Mouse (Mus musculus) skeletal muscle tissue, adult 2 months (tissue): ENCODE measurements around the gene Dupd1.

Source experiments
- DNase-seq: peaks from one replicate; pipeline ENCODE4 v3.0.0-alpha.2; 2012; ENCODE audit warnings: low read depth, low spot score

Dupd1 gene

DNA sequence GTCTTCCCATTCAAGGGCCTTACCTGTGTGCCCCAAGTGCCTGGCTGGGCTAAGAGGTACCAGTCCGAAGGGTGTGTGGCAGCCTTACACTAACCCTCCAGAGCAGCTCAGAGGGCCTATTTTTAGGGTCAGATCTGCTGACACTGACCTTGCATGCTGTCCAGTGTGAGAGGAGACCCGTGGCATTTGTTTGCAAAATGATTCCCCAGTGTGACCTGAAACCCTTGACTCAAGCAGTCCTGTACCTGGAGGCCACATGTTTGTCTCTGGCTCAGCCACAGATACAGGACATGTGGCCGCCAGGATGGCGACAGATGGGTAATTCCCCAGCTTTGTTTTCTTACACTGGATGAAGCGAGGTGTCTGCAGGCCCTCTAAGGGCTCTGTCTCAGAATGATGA, at the start of gene Dupd1:
Gene Dupd1 (minus strand): TSS at position 91 of the 400 bp plus-strand sequence.
- DNase-seq, result peak; percentile 83

DNA sequence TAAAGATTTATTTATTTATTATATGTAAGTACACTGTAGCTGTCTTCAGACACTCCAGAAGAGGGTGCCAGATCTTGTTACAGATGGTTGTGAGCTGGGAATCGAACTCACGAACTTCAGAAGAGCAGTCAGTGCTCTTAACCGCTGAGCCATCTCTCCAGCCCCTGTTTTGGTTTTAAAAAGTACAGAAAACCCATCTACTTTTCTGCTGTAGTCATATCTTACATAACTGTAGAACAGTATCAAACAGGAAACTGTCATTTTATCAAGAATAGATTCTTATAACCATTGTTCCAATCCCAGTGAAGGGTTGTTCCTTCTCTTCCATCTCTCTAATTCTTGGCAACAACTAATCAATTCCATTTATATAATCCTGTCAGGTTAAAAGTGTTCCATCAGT, 49.4 kb upstream of the Dupd1 start:
- DNase-seq, result no peak

DNA sequence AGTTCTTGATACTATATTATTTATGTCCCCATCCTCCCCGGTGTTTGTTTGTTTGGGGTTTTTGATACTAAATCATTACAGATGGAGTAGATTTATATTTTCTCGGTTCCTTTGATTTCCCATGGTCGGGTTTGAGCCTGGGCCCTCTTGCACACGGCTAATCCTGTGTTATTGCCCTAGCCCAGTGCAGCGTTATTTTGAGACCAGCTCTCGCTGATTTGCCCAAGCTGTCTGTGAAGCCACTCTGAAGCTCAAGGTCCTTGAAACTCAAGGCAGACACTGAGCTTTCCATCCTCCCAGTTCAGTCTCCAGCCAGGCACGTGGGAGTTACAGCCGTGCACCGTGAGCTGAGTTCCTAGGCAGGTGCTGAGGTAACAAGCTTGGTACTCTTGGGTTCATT, 47.2 kb upstream of the Dupd1 start:
- DNase-seq, result no peak

DNA sequence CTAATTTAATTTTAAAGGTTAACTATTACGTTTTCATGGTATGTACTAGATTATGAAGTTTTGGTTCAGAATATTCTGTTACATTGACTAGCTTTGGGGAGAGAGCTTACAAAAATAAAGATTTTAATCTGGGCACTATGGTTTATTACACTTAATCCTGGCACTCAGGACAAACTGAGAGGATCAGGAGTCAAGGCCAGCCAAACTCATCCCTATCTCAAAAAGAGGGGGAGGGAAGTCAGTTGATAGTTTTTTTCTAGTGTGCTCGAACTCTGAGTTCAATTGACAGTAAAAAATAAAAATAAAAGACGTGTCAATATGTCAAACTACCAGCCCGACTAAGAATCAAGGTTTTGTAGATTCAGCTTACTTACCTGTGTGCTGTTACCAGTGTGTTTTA, 39.0 kb upstream of the Dupd1 start:
- DNase-seq, result no peak

DNA sequence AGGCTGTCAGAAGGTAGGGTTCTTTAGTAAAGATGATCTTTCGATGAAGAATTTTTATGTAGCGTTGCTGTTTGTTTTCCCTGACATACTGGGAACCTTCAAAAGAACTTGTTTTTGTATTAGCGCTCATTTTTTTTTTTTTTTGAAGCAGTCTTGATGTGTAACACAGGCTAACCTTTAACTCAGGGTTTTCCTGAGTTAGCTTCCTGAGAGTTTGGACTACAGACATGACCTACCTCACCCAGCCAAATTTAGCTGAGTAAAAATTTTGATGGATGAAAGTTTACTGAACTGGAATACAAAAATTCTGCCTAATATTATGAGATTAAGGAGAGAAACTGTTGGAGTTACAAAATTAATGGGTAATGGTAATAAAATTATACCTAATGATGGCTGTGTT, 38.0 kb upstream of the Dupd1 start:
- no peak for DNase-seq

DNA sequence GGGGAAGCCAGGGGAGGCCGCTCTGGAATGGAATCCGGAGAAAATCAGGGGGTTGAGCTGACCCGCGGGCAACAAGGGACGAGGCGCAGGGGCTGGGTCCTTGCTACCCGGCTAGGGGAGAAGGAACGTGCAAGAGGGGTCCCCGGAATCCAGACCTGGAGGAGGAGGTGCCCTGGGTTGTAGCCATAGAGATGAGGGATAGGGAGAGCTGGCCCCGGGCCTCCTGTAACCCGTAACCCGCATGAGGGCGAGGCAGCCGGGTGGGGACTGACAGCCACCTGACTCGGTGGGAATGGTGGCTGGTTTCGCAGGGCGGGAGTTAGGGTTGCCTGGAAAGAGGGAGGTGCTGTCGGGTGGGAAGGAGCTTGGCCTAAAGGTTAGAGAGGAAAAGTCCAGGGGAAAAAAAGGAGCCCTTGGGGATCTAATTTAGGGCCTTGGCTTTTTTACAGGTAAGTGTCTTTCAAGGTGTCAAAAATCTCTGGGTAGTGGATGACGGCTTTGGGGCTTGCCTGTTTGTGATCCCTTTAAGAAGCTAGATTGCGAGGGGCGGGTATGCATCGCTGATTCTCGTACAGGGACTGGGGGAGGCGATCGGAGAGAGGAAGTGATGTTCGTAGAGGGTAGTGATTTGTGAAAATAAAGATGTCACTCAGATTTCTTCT, 36.6 kb upstream of the Dupd1 start, which contains the start of gene Dusp13:
Gene Dusp13 (minus strand): TSS at position 301 of the 662 bp plus-strand sequence.
- peak; percentile 68 for DNase-seq

DNA sequence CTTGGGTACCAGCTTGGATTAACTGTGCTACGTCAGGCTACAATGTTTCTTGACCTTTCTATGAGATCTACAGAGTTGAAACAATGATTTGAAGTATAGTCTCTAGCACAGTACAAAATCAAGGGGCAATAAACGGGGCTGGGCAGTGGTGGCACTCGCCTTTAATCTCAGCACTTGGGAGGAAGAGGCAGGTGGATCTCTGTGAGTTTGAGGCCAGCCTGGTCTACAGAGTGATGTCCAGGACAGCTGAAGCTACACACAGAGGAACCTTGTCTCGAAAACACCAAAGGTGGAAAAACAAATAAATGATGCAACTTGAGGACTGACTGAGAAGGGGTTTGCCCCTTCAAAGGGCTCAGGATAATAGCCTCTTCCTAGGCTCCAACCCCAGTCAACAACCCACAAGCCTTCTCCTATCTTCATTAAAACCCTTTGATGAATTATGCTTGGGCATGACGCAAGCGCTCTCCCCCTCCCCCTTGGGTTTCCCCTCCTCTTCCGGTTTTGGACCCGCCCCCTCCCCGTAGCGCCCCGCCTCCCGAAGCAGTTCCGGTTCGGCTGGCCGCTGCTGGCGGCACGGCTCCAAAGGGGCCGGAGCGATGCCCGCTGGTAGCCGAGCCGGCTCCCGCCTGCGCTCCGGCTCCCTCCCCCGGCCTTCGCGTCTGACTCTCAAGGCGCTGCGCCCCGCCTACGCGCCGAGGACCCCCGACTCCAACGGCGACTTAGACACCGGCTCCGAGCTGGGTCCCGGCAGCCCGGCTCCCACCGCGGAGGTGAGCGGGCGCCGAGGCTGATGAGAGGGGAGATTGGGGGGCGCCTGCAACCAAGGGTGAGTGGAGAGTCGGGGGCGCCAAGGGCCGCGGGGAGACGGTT, 35.9 kb upstream of the Dupd1 start, which contains the start of gene Samd8:
Gene Samd8 (plus strand): TSS at position 524 of the 873 bp plus-strand sequence.
- DNase-seq, result peak; percentile 88

DNA sequence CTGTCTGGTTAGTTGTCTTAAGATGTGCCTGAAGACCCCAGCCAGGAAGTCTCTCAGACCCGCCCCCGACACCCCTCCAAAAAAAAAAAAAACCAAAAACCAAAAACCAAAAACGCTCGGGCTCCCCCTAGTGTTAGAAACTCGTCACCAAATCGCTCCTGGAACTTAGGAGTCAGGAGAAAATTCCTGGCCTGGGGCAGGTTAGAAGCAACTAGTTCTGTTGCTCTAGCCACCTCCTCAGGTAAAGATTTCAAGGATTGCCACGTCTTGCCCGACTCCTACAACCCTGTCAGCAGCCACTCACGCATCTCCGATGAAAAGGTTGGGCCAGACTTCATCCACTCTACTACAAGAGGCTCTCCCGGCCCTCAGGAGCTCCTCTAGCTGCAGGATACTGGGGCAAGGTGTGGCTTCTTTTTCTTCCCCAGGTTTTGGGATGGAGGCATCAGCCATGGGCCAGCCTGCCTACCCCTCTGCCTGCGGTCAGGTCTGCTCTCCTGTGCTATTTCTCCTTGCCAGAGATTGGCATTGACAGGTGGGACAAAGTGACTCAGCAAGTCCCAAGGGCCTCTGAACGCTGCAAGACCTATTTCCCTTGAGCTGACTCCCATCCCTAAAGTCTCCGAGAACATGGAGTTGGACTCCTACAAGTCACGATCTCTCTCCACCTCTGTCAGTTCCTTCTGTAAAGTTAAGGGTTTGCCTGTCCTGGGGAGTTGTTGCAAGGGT, 33.9 kb upstream of the Dupd1 start:
- peak; percentile 87 for DNase-seq

DNA sequence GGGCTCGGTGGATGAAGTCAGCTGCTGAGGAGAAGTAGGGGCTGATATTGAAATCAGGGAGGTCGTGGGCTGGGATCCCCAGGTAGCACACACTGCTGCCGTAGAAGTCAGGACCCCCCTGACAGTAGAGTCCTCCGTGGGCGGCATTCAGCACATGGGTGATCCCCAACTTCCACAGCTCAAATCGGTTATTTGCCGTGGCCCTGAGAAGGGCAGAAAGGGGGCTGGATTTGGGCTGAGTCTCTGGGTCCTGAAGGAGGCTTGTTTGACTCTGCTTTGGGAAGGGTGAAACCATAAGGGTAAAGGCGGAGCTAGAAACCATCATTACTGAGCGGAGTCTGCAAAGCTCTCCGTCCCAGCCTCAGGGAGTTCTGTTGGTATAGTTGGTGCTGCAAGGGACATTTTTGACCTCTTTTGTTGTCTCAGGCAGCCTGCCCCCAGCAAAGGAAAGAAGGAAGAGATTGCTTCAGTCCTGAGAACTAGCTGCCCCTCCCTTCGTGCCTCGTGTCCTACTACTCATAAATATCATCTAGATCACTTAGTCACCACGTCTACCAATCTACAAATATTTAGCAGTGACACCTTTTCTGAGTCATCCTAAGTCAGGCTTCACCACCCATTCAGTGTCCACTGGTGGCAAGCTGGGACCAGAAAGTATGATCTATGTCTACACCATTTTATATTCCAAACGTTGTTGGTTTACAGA, 33.2 kb upstream of the Dupd1 start:
- DNase-seq, result no peak

DNA sequence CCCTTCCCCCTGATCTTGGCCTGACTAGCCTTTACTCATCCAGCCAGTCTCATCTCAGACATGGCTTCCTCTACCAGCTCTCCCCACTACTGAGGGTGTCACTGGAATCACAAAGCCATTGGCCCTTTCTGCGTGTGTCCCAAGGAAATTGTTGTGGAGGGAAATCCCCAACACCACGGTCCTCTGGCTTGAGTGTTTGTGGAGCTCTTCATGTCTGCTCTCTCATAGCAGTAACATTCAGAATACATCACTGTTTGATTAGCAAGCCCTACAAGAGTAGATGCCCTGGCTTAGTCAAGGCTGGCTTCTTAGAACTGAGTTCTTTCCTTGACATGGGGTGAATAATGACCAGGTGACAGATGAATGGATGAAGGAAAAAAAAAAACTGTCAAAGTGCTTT, 32.5 kb upstream of the Dupd1 start:
- DNase-seq, result no peak

DNA sequence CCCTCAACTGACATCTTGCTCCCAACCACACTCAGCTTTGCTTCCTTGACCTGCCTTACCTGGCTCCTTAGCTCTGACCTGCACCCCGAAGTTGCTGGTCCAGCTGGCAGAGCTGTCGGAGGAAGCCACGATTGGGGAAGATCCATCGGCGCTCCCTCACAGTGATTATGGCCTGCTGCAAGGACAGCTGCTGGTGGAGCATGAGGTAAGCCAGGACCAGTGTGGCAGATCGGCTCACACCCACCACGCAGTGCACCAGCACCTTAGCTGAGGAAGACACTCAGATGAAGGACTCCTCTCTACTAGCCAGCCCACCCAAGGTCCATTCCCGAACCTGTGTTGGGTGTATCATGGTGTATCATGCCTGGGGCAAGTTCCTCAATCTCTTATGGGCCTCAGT, 31.9 kb upstream of the Dupd1 start:
- no peak for DNase-seq

DNA sequence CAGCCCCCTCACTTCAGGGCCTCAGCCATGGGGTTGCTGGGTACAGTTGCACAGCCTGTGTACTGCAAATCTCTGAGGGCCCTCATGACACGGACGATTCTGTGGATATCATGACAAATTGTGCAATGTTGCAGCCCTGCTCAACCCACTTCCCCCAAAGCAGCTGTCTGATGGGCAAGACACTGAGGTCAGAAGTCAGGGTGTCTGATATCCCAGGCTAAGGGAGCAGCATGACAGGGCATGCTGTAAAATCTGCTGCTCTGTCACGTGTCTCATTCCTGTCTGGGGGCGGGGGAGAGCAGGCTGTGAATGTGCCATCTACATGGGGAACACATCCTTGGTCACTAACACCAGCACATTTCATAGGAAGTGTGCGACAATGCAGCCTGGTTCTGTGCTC, 30.8 kb upstream of the Dupd1 start:
- peak; percentile 73 for DNase-seq

DNA sequence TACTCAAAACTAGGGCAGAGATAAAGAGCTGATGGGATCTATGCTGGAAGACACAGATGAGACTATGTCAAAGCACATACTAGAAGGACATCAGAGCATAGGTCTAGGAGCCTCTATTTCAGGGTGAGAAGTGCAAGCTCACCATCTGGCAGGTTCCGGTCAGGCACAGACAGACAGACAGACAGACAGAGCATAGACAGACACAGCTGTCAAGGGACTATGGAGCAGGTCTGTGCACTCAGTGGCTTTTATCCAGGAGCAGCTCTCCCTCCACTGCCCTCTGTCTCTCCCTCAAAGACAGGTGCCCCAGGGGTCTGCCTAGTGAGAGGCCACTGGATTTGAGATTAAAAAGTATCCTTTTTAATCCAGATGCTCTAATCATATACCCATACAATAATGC, 29.8 kb upstream of the Dupd1 start:
- DNase-seq, result no peak

DNA sequence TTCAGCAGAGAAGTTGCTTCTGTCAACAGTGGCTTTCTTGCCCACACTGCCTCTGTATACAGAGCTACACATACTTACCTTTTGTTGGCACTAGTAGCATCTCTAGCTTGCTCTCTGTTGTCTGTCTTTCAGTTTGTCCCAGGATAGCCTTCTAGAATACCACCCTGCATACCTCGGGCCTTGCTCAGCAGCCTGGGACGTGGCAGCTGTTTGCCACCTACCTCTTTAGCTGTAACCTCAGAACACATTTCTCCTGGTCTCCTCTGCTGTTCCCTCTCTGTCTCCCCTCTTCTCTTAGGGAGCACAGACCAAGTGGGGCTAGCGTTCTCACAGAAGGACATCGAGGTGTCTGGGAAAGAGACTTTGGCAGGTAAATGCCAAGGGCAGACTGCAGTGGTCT, 28.1 kb upstream of the Dupd1 start:
- DNase-seq, result no peak

DNA sequence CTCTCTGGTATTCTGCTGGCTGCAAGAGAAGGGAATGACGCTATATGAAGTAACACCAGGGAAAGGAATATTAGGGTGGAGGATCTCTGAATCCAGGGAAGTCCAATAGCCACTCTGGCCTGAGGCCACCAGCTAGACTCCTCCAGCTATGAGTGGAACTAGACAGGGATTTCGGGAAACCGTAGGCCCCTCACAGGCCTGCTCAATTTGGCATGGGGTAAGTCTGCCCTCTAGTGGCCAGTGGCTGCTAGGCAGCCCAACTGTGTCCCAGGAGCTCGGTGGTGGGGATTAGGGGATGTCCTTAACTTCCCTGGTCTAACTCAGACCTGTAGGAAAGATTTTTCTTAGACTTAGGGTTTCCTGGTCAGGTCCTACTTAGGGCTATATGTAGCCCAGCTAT, 27.4 kb upstream of the Dupd1 start:
- DNase-seq, result peak; percentile 75

DNA sequence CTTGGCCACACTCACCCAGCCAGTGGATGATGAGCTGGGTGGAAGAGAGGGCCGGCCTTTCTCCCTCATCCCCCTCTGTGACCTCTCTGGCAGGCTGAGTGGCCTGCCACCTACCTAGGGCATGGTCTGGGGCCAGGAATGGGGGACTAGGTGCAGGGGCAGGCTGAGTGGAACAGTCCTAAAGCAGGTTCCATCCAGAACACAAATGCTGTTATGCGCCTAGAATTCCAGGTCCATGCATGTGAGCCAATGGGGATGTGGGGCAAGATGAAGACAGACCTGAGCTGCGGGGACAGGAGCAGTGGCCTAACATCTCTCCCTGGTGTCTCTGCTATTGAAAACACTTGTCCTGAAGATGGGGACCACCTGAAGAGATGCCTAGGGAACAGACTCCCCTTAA, 26.9 kb upstream of the Dupd1 start:
- DNase-seq, result no peak

DNA sequence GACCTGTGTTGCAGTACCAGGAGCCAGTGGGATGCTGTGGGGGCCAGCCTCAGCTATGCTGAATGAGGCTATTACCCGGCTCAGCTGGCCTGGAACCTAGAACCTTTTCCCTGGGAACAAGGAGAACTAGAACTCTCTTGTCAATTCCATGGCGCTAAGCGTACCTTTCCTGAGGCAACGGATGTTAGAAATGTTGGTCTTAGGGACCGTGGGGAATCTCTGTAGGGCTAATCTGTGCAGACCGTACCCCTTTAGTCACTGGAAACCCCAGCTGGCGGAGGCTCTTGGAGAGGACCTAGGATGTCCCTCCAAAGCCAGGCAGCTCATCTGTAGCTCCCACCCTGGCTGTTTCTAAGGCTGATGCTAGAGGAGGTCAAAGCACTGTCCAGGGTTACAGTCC, 26.0 kb upstream of the Dupd1 start:
- no peak for DNase-seq

DNA sequence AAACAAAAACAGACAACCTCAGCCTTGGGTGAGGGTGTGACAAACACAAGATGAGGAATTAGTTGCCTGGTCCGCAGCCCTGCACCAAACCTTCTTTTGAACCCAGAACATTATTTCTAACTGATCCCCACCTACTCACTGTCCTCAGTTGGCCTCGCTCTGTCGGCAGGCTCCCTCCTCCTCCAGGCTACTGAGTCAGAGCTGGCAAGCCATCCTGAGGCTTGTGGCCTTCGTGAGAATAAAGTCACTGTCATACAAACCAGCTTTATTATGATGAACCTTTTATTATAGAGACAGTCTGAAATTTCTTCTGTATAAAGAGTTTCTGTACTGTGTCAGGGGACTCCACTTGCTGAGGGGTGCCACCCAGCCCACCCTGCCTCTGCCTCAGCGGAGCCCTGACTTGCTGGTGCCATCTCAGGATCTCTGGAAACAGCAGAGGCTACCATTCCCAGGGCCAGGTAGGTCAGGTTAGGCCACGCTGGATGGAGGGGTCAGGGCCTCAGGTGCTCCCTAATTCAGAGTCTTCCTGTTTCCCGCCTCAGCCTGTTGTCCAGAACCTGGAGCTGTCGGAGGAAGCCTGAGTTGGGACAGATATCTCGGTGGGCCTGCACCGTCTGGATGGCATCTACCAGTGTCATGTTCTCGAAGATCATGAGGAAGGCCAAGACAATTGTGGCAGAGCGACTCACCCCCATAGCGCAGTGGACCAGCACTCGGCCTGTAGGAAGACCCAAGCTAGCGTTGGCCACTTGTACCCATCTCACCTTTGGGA, 18.9 kb upstream of the Dupd1 start:
- DNase-seq, result no peak

DNA sequence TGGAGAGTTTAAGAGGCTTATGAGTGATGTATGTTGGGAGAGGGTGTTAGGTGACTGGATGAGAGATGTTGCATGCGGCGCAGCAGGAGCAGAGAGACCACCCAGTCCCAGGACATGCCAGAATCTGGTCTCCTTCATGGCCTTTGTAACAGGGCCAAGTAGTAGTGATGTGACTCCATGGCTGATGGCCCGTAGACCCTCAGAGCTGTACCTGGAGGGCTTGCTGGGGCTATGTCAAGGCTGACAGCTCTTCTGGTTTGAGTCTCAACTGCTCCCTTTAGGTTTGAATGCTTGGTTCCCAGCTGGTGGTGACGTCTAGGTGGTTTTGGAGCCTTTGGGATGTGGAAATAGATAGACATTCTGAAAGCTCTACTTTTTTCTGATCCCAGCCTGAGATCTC, 15.6 kb upstream of the Dupd1 start:
- no peak for DNase-seq

DNA sequence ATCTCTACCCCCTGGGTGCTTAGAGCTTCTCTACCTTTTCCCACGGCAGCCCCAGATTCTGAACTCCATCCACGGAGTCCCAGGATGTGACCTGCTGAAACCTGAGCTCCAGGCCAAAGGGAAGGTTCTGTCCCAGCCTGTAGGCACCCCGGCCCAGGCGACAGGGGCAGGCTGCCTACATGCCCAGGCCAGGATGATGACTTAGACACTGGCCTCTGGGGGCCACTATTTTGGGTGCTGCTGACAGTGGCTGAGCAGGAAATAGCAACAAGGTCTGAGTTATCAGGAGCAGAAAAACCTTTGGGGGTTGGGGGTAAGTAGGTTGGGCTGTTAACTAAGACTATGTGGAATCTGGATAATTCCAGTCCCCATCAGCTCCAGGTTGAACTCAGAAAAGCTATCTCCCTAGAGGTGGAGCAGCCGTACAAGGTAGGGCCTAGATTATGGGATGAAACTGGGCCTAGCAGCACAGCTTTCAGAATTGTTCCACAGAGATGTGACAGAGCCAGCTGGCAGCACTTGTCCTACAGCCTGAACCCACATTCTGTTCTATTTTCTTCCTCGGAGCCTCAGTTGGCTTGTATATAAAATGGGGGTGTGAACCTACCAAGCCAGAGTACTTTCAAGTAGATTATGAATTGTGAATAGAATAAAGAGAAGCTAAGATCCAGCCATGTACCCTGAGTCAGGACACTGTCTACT, 14.8 kb upstream of the Dupd1 start:
- peak; percentile 72 for DNase-seq
